Mouse (Mus musculus) heart, adult 18-20 months (tissue): ENCODE results near the gene Hba-a2. TPM values are rescaled to one million over a fixed set of nuclear protein-coding genes. Genes with fewer than 3 reads are reported as not detected.
"Not testable (repeated sequence)": the region's sequence is repeated elsewhere in the genome, so short reads cannot be mapped to it uniquely, and the experiment has no call there.

ENCODE experiments used
- DNase-seq, 2 experiments: peaks; one replicate each; pipeline ENCODE4 v3.0.0; 2021 to 2022; ENCODE audit warnings: mixed read lengths in 1 of 2
- long read RNA-seq, 2 experiments: library from polyadenylated mRNA; stranded (forward); transcript quantifications; one replicate each; pipeline ENCODE4 v2.0.0; 2021
- total RNA-seq, 2 experiments: library from RNA; stranded (reverse); gene quantifications; 2 replicates each; pipeline ENCODE4 v1.2.3; 2021

Gene Hba-a2
- 1,000 to 10,000 TPM; 8,094 to 8,438 TPM for total RNA-seq
- long read RNA-seq, experiment 1, transcript Hba-a2-202 (2 exons, 494 nt): minor isoform, 18 of 989 reads
- long read RNA-seq, experiment 1, transcript Hba-a2-201 (3 exons, 554 nt): major isoform, 960 of 989 reads
- long read RNA-seq, experiment 1, partial matches to known transcripts: 11 of 989 reads
- long read RNA-seq, experiment 1, other reads (novel, unspliced or antisense): 0 of 989 reads
- long read RNA-seq, experiment 2, transcript Hba-a2-202 (2 exons, 494 nt): minor isoform, 20 of 1,196 reads
- long read RNA-seq, experiment 2, transcript Hba-a2-201 (3 exons, 554 nt): major isoform, 1,150 of 1,196 reads
- long read RNA-seq, experiment 2, partial matches to known transcripts: 26 of 1,196 reads
- long read RNA-seq, experiment 2, other reads (novel, unspliced or antisense): 0 of 1,196 reads

- DNase-seq: not testable (repeated sequence)
Observed at GRCm38 (mm10) chr11:32296203-32296602, at the start of gene Hba-a2. Gene Hba-a2, plus strand, starts transcription at chr11:32296489.

GRCm38 (mm10) chr11:32247068-32247467 is 49.2 kb upstream of the Hba-a2 start:
- DNase-seq: no peak

DNA sequence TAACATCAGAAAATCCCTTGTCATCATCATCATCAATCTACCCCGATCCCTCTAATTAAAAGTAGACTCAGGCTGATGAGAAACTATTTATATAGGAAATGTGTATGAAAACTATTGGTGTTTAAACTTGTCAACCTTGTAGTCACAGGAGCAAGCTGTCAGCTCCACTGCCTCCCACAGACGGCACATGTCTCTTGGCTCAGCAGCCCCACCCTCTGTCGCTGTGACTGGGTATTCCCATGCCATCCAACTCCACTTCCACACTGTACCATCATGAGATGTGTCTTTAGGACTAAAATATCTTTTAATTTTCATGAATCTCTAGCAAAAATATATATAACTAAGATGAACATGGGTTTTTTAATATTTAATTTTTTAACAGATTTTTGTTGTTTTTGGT is 47.9 kb upstream of the Hba-a2 start:
- no peak for DNase-seq

DNA sequence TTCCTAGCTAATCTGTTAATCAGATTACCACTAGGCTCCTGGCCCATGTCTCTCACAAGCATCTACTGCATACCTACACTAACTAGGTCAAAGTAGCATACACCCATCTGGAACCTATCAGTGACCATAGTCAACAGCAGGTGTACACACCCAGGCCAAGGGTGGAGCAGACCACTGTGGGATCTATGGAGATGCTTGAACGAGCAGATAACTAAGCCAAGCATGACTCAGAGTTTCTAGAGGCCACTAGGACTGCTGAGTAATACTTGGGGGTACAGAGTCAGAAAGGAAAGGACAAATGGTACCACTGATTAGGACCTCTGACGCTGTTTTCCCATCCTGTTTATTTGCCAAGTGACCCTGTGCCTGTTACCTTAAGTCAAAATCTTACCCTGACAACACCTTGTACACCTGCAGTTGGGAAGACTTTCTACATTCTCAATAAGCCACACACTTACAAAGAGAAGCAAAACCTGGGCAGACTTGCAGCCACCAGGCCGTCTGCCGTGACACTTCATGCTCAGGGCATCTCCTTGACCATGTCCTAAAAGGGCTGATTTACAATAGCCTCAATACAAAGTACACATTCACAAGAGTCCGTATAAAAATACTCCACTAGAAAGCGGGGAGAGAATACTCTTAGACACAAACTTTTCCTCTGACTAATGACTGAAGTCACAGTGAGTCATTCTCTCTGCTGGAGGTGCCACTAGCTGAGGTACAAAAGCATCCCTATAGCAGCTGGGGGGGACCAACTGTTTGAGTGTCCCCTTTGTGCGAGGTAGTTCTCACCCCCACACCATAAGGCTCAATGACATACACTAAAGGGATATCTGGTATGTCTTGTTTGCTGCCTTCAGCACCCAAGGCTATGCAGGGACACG is 45.2 kb upstream of the Hba-a2 start:
- DNase-seq: no peak

DNA sequence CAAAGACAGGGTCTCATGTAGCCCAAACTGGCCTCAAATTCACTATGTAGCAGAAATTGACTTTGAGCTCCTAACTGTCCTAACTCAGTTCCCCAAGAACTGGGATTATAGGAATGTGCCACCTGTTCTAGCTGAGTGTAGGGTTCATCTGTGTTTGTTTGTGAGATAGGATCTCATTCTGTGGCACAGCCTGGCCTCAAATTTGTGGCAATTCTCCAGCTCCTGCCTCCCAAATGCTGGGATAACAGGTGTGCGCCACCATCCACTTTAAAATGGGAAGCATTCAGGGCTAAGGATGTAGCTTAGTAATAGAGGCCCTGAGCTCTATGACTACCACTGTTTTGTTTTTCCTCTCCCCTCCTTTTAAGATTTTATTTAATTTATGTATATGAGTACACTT is 43.2 kb upstream of the Hba-a2 start:
- DNase-seq: no peak

DNA sequence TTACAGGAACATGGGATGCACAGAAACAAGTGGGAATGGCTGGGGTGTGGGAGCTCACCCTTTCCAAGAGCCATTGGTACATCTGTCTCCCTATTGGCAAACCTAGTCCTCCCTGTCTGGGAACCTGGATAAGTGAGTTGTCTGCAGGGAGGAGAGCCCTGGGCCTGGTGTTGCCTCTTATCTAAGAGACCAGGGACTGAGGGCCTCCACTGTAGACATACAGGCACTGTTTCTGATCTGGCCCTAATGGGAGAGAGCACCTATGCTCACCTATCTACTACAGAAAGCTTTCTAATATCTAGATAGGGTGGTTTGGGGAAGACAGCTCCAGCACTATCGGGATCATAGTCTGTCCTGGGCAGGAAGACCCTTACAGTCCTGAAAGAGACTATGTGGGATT is 40.1 kb upstream of the Hba-a2 start:
- DNase-seq: no peak

DNA sequence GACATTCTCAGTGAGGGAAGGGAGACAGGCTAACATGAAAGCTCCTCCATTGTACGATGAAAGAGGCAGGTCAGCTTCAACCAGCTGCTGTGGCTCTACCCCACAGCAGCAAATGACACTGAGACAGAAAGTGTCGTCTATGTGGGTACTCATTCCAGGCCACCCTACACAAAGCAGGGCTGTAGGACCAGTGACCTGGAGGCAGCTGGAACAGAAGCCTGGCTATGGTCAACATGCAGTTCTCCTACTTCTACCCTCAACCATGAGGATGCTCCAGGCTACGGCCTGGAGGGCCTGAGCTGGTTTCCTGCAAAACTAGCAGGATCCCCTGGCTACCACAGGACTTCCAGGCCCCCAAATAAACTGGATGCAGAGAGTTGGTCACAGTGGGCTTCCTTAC is 39.7 kb upstream of the Hba-a2 start:
- no peak for DNase-seq

DNA sequence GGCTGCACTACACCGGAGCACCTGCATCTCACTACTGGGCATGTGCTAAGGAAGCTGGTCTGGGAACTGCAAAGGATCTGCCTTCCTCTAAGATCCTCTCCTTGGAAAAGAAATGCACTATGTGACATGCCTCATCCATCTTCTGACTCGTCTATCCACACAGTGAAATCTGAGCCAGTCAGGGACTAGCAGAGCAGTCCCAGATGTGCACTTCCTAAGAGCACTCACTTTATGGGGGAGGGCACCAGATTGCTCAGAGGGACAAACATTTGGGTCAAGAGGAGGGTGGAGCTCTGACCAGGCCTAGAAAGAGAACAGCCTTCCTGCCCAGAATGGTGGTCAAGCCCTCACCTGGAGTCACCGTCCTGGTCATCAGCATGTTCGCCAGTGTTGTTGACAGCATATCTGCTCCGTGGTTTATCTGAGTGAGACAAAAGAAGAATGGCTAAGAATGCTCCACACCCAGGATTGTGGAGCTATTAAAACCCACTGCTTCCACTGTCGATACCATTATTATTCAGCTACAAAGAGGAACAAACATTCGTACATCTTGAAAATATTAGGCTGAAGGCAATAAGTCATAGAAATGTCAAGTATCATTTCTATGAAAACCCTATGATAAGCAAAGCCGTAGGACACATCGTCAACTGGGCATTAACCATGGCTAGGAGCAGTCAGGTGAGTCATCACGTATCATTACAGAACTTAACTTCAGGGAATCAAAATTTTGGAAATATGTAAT is 33.4 kb upstream of the Hba-a2 start:
- no peak for DNase-seq

DNA sequence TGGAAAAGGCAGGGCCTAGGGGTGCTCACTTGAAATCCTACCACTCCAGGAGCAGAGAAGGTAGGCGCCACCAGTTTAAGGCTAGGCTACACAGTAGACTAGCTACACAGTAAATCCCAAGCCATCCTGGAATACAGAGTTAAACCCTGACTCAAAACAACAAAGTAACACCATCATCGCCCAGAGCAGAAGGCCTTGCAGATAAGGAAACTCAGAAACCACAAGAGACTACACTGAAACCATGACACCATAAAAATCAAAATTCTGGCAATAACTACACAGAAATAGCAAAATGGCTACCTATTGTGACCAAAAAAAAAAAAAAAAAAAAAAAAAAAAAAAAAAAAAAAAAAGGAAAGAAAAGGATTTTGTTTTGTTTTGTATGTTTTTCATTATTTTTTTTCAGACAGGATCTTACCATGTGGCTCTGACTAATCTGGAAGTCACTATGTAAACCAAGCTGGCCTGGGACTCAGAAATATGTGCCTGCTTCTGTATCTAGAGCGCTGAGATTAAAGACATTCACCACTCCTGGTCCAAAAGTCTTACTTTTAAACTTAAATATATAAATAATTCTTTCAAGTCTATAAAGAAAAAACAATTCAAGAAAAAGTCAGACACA is 31.1 kb upstream of the Hba-a2 start:
- no peak for DNase-seq

DNA sequence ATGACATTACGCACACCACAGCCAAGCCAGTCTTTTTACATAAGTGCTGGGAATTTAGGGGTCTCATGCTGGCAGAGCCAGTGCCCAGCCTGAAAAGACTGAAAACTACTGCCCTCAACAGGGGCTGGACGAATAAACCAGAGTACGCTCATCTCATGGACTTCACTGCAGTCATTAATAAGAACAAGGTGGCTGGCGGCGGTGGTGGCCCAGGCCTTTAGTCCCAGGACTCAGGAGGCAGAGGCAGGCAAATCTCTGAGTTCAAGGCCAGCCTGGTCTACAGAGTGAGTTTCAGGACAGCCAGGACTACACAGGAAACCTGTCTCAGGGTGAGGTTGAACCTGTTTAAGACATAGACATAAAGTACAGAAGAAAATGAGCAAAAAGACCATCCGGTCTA is 30.1 kb upstream of the Hba-a2 start:
- no peak for DNase-seq

- no peak for DNase-seq
Observed at GRCm38 (mm10) chr11:32266776-32267175, 29.5 kb upstream of the Hba-a2 start.

DNA sequence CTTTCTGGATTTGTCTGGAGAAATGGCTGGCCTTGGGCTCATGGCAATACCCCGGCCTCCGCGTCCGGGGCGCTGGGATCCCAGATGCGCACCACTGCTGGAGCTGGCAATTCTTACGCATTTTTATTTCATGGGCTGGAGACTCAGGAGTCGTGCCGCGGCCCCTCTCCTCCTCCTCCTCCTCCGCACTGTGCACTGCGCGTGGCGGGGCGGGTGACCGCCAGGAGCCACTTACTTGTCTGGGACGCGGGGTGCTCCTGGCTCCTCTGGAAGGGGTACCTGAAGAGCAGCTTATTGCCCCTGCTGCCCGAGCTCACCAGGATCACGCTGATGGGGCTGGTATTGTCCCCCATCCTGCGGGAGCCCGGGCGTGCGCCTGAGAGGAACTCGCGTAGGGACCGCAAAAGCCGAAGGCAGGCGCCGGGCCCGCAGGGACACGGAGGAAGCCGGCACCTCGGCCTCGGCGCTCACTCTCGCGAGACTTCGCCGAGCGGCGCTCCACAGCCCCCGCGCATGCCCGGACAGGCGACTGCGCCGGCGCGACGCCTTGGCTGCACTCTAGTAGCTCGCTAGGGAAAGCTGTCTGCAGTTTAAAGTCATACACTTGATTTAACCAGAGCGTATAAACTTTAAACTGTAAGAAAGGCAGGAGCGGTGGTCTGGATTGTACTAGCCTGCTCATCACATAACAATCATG is 29.0 kb upstream of the Hba-a2 start, which contains the start of gene Nprl3:
Nprl3 (minus strand) TSS at position 520 of the 697 bp plus-strand sequence.
- peak; percentile 96 to 97 for DNase-seq

DNA sequence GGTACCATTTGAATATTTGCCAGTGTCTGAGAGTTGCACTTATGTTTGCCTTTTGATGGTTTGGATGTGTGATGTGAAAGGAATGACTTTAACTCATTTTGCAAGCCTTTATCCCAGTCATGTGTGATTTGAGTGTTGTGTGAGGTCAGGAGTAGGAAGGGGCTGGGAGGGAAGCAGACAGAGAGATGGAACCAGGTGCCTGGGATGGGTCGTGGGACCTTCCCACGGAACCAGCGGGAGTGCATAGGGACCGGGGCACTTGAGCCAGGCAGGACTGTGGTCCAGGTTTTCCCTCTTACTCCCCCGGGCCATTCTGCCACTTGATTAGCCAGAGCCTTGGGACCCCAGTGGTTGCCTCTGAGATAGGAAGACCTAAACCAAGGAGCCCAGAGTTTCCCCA is 28.3 kb upstream of the Hba-a2 start:
- no peak for DNase-seq

DNA sequence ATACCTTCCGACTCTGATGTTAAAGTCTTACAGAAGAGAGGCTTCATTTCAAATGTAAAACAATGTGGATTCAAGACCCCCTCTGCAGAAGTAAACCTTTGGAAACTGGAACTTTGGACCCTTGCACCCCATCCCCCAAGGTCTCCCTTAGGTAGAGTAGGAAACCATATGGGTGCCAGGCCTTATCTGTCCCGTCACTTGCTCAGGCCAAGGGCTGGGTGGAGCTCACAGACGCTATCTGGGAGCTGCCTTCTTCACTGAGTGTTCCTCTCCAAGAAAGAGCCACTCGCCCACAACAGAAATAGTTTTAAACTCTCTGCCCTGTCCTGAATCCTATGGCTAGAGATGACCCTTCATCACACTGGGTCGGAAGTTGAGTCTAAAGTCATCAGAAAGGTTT is 27.3 kb upstream of the Hba-a2 start:
- no peak for DNase-seq

GRCm38 (mm10) chr11:32271178-32271577 is 25.1 kb upstream of the Hba-a2 start:
- DNase-seq: no peak

DNA sequence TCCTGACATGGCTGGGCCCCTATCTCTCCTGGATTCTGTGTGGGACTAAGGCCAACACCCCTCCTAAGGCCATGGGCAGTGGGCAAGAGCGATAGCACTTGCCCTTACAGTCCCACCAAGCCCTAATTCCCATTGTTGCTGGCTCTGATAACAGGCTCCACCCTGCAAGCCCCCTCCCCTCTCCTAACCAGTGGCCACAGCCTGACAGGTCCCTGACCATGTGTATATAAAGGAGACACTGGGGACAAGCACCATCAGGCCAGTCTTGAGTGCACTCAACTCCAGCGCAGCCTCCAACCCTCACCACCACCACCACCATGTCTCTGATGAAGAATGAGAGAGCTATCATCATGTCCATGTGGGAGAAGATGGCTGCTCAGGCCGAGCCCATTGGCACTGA is 19.9 kb upstream of the Hba-a2 start, which contains the start of gene Hba-x:
Hba-x (plus strand) TSS at position 54 of the 400 bp plus-strand sequence.
- no peak for DNase-seq

GRCm38 (mm10) chr11:32277736-32278457 is 18.4 kb upstream of the Hba-a2 start:
- DNase-seq: no peak

DNA sequence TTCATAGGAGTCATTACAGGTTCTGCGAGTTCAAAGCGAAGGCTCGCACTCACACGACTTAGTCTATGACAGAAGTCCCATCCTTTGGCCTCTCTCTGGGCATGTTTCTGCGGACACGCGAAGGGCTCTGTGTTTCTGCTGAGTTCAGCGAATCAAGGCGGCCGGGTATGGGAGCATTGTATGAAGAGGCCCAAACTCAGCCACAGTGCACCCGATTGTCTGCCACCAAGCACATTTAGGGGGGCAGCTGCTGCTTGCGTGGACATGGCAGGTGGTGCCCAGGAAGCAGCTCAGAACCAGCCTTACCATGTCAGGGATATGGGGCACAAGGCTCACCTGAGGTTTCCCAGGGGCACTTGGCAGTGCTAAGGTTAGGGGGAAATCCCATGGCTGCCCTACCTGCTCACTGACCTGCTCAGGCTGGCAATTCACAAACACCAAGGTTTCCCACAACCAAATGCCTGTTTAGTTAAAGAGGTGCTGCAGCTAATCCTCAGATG is 17.8 kb upstream of the Hba-a2 start:
- DNase-seq: no peak

GRCm38 (mm10) chr11:32280646-32281045 is 15.6 kb upstream of the Hba-a2 start:
- no peak for DNase-seq

- no peak for DNase-seq
Observed at GRCm38 (mm10) chr11:32281416-32282144, 14.7 kb upstream of the Hba-a2 start.
